Mouse (Mus musculus): ENCODE data around the gene Nhsl1. TPM values are rescaled to one million over a fixed set of nuclear protein-coding genes. Genes with fewer than 3 reads are reported as not detected.

Gene Nhsl1
- polyA plus RNA-seq (2012; rRNA removed) (0.55 and 0.64 TPM in 2 replicates), polyA plus RNA-seq (2014; fragmentation: Nextera tagmentation; extraction: Ambion mirVana) (0.50 and 0.75 TPM in 2 replicates)

DNA sequence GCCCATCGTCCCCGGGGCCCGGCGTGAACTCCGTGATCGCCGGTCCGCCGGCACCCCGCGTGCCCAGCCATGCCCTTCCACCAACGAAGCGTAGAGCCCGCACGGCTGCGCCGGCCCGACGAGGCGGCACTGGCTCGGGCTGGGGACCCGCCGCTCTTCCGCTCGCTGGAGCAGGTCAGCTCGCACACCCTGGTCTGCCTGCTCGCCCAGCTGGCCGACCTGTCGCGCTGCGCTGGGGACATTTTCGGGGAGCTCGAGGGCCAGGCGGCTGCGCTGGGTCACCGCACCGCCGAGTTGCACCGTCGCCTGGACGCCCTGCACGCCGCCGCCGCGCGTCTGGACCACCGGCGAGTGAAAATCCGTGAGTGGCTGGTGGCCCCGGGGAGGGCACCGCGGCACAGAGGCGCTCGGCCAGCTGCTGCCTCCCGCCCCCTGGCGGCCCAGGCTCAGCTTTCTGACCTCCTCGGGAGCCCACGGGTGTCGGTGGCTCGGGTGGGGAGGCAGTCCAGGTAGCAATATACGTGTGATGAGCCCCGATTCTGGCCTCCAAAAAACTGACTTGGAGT, at the start of gene Nhsl1:
Gene Nhsl1, plus strand, starts transcription at position 70 of the 566 bp plus-strand sequence.
- Histone ChIP-seq H3K9ac (replicated peaks) (peak within 1 kb of the TSS; percentile 34; the same call in 1 of the 2 replicates), H3K36me3 (replicated peaks; ENCODE audit: control insufficient read depth, insufficient read depth, low read depth) (no peaks in the 10 kb centered on the region), H3K27me3 (ENCODE audit: control insufficient read depth, insufficient read depth, low read length) (peaks cover 24% of the 10 kb centered on the region), H3K9me3 (ENCODE audit: control insufficient read depth, low read length) (no peaks in the 10 kb centered on the region), H3K4me1 (replicated peaks; ENCODE audit: control insufficient read depth in 2 of 2, insufficient read depth in 2 of 2, low read length in 1 of 2) (no peaks in the 10 kb centered on the region), H3K4me3 (ENCODE audit: insufficient read depth in 1 of 2, low read depth in 2 of 2, low read length in 2 of 2) (peak within 1 kb of the TSS; percentile 53 to 56), H3K4me2 (ENCODE audit: low read depth) (peak within 1 kb of the TSS; percentile 55), H3K27ac (no peak within 1 kb of the TSS)
- under 1% methylated on average over 62 of the region's 63 CpGs for WGBS (ENCODE audit: insufficient replicate concordance)
- DNase-seq (ENCODE audit: low read depth in 3 of 3, low spot score in 3 of 3) (no peak), ATAC-seq (ENCODE audit: insufficient read depth) (peak; percentile 50; the same call in 1 of the 2 replicates)
- TF ChIP-seq CTCF (IDR thresholded peaks at IDR 0.05; ENCODE audit: low read depth), result peak; percentile 55
- TF ChIP-seq EP300 (IDR thresholded peaks at IDR 0.05; ENCODE audit: low read depth), result no peak

DNA sequence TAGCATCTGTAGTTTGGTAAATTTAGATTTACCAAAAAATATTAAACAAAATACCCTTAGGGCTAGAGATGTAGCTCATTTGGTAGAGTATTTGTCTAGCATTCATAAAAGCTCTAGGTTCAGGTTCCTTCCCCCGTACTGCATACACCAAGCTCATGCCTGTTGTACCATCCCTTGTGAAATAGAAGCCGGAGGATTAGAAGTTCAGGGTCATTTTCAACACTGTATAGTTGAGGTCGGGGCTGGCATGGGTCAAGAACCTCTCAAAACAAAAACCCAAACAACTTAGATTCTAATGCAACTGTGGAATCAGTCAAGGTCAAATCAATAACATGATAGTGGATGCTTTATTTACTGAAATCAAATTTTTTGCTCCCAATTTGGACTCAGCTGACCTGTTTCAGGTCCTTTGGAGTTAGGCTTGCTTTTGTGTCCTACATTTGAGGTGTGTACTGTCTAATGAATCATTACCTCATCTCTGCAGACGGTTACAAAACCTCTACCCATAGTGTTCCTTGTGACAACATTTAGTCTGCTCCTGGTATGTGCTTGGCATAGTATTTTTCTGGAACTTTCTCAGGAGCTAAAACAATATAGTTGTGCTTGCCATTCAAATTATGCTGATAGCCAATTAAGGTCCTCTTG, 42.6 kb upstream of the Nhsl1 start:
- Histone ChIP-seq H3K9ac (replicated peaks) (no peak overlapping the region), H3K36me3 (replicated peaks; ENCODE audit: control insufficient read depth, insufficient read depth, low read depth) (no peaks in the 10 kb centered on the region), H3K4me1 (replicated peaks; ENCODE audit: control insufficient read depth in 2 of 2, insufficient read depth in 2 of 2, low read length in 1 of 2) (no peaks in the 10 kb centered on the region), H3K27ac (no peak overlapping the region), H3K9me3 (ENCODE audit: control insufficient read depth, low read length) (no peaks in the 10 kb centered on the region), H3K4me2 (ENCODE audit: low read depth) (no peak overlapping the region), H3K4me3 (ENCODE audit: insufficient read depth in 1 of 2, low read depth in 2 of 2, low read length in 2 of 2) (no peak overlapping the region), H3K27me3 (ENCODE audit: control insufficient read depth, insufficient read depth, low read length) (no peaks in the 10 kb centered on the region)
- TF ChIP-seq EP300 (IDR thresholded peaks at IDR 0.05; ENCODE audit: low read depth) (no peak), CTCF (IDR thresholded peaks at IDR 0.05; ENCODE audit: low read depth) (no peak)
- ATAC-seq (ENCODE audit: insufficient read depth) (no peak), DNase-seq (ENCODE audit: low read depth in 3 of 3, low spot score in 3 of 3) (no peak)
- WGBS (ENCODE audit: insufficient replicate concordance), result 51% methylated on average over 4 of the region's 4 CpGs

DNA sequence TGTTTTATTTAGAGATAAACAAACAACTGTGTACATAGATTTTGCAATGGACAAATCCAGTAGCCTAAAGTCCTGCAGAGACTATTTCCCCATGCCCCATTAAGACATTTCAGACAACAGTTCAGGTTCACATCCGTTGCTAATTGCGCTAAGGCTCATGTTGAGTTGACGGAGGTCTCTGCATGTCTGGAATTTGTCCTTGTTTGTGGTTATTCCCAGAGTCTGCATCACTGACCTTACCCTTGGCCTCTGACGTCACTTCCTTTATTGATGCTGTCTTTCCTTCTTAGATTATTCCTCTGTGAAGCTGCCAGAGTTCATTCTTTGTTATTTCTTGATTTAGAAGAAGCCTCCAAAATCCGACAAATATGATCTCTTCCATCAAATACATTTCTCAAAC, 34.8 kb upstream of the Nhsl1 start:
- no peak overlapping the region for H3K27ac ChIP-seq
- WGBS (ENCODE audit: insufficient replicate concordance), result 67% methylated on average over 5 of the region's 5 CpGs
- no peak overlapping the region for H3K4me3 ChIP-seq (ENCODE audit: insufficient read depth in 1 of 2, low read depth in 2 of 2, low read length in 2 of 2)
- H3K36me3 ChIP-seq (replicated peaks; ENCODE audit: control insufficient read depth, insufficient read depth, low read depth), result no peaks in the 10 kb centered on the region
- DNase-seq (ENCODE audit: low read depth in 3 of 3, low spot score in 3 of 3) (no peak), ATAC-seq (ENCODE audit: insufficient read depth) (no peak)
- H3K4me1 ChIP-seq (replicated peaks; ENCODE audit: control insufficient read depth in 2 of 2, insufficient read depth in 2 of 2, low read length in 1 of 2), result no peaks in the 10 kb centered on the region
- H3K27me3 ChIP-seq (ENCODE audit: control insufficient read depth, insufficient read depth, low read length), result no peaks in the 10 kb centered on the region
- H3K4me2 ChIP-seq (ENCODE audit: low read depth), result no peak overlapping the region
- no peak overlapping the region for H3K9ac ChIP-seq (replicated peaks)
- H3K9me3 ChIP-seq (ENCODE audit: control insufficient read depth, low read length), result no peaks in the 10 kb centered on the region
- TF ChIP-seq EP300 (IDR thresholded peaks at IDR 0.05; ENCODE audit: low read depth) (no peak), CTCF (IDR thresholded peaks at IDR 0.05; ENCODE audit: low read depth) (no peak)

DNA sequence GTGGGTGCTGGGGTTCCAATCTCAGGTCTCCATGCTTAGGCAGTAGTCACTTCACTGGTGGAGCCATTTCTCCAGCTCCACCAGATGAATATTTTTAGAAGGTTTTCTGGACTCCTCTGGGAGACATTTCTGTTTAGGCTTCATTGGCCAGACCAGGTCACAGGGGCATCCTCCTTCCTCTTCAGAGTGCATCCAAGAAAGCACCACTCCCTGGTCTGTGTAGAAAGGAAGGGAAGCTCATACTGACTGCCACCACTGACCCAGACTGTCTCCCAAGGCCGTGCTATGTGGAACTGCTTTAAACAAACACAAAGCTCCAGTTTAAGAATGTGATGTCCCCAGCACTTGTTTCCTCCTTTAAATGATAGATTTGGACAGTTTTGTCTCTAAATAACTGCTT, 29.3 kb upstream of the Nhsl1 start:
- 19% methylated on average over 1 of the region's 1 CpGs for WGBS (ENCODE audit: insufficient replicate concordance)
- DNase-seq (ENCODE audit: low read depth in 3 of 3, low spot score in 3 of 3) (no peak), ATAC-seq (ENCODE audit: insufficient read depth) (no peak)
- no peak for TF ChIP-seq CTCF (IDR thresholded peaks at IDR 0.05; ENCODE audit: low read depth)
- TF ChIP-seq EP300 (IDR thresholded peaks at IDR 0.05; ENCODE audit: low read depth), result no peak
- H3K27ac ChIP-seq, result no peak overlapping the region
- H3K9ac ChIP-seq (replicated peaks), result no peak overlapping the region
- H3K36me3 ChIP-seq (replicated peaks; ENCODE audit: control insufficient read depth, insufficient read depth, low read depth), result no peaks in the 10 kb centered on the region
- H3K4me3 ChIP-seq (ENCODE audit: insufficient read depth in 1 of 2, low read depth in 2 of 2, low read length in 2 of 2), result no peak overlapping the region
- no peaks in the 10 kb centered on the region for H3K9me3 ChIP-seq (ENCODE audit: control insufficient read depth, low read length)
- H3K27me3 ChIP-seq (ENCODE audit: control insufficient read depth, insufficient read depth, low read length), result no peaks in the 10 kb centered on the region
- H3K4me2 ChIP-seq (ENCODE audit: low read depth), result no peak overlapping the region
- no peaks in the 10 kb centered on the region for H3K4me1 ChIP-seq (replicated peaks; ENCODE audit: control insufficient read depth in 2 of 2, insufficient read depth in 2 of 2, low read length in 1 of 2)

DNA sequence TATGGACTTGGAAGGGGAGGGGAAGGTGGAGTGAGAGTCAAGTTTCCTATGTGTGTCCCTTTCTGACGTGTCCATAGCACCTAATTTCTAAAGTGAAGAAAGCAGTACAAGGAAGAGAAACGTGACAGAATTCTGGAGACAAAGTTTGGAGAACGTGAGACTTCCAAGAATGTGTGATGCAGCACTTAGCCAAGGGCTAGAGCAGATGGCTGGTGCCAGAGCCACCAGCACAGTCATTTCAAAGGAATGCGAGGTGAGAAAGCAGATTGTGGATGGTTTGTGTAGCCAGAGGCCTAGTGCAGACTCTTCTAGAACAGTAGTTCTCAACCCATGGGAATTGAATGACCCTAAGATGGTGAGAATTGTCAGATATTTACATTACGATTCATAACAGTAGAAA, 13.7 kb upstream of the Nhsl1 start:
- ATAC-seq (ENCODE audit: insufficient read depth), result no peak
- TF ChIP-seq CTCF (IDR thresholded peaks at IDR 0.05; ENCODE audit: low read depth) (no peak), EP300 (IDR thresholded peaks at IDR 0.05; ENCODE audit: low read depth) (no peak)
- no peaks in the 10 kb centered on the region for H3K9me3 ChIP-seq (ENCODE audit: control insufficient read depth, low read length)
- no peaks in the 10 kb centered on the region for H3K4me1 ChIP-seq (replicated peaks; ENCODE audit: control insufficient read depth in 2 of 2, insufficient read depth in 2 of 2, low read length in 1 of 2)
- no peak for DNase-seq (ENCODE audit: low read depth in 3 of 3, low spot score in 3 of 3)
- no peaks in the 10 kb centered on the region for H3K36me3 ChIP-seq (replicated peaks; ENCODE audit: control insufficient read depth, insufficient read depth, low read depth)
- no peaks in the 10 kb centered on the region for H3K27me3 ChIP-seq (ENCODE audit: control insufficient read depth, insufficient read depth, low read length)
- no peak overlapping the region for H3K4me2 ChIP-seq (ENCODE audit: low read depth)
- H3K4me3 ChIP-seq (ENCODE audit: insufficient read depth in 1 of 2, low read depth in 2 of 2, low read length in 2 of 2), result no peak overlapping the region
- H3K27ac ChIP-seq, result no peak overlapping the region
- no peak overlapping the region for H3K9ac ChIP-seq (replicated peaks)
- WGBS (ENCODE audit: insufficient replicate concordance), result 55% methylated on average over 5 of the region's 5 CpGs

Measured in liver, embryonic 14.5 days (tissue).